Mouse (Mus musculus): ENCODE results near the gene Hace1.

- TF ChIP-seq CTCF (IDR thresholded peaks at IDR 0.05) (no peak), EP300 (IDR thresholded peaks at IDR 0.05) (no peak)
These were observed 33.1 kb downstream of the Hace1 start for GRCm38 (mm10) chr10:45610727-45611126.

Measured in lung, postnatal 0 days (tissue).